Mouse (Mus musculus) B cell, adult 2 months (primary cell): ENCODE data around the gene Ahdc1.

Experiments
- DNase-seq, 2 experiments: peaks; one replicate each; pipeline ENCODE4 v3.0.0; 2022

The Ahdc1 gene

DNA sequence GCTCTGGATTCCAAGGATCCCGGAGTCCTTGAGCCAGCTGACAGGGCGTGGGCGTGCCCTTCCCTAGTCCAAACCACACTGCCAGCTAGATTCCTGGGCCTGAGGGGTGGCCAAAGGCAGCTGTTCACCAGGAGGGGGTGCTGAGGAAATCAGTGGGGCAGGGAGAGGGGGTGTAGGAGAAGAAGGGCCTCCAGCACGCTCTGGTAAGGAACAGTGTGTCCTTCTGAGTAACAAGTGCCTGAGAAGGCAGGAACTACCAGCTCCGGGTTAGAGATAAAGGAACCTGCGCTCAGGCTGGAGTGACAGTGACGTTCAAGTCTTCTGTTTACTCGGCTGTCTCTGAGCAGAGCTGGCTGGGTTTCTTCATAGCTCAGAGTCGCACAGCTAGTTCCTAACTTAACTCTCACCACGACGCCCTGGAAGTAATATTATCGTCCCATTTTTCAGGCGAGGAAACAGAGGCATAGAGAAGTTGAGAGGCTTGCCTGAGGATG lies 96.8 kb downstream of the Ahdc1 start:
- no peak for DNase-seq

GRCm38 (mm10) chr4:133108481-133109334 lies 97.6 kb downstream of the Ahdc1 start:
- no peak for DNase-seq

GRCm38 (mm10) chr4:133109335-133109801 lies 98.3 kb downstream of the Ahdc1 start:
- DNase-seq: peak in 1 of 2 experiments; percentile 42

DNA sequence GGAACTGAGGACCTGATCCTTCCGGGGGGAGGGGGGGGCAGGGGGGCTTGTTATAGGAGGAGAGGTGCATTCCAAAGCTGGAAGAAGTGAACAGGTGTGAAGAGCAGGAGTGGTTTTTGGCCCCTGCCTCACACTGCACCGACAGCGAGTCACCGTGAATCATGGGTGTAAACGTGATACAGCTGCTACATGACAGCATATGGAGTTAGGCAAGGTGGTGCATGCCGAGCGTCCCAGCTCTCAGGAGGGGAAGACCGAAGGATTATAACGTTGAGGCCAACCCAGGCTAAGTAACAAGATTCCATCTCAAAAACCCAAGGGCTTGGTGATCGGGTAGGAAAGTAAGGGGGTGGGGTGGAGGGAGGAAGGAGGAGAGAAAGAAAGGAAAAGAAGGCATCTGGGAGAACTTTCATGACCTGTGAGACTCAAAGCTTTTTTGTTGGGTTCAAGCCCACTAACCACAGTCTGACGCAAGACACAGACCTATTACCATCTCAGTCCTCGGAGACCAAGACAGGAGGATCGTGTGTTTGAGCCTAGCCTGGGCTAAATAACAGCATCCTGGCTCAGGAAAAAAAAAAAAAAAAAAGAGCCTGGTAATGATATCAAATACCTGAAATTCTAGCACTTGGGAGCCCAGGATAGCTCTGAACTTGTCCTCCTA lies 101.2 kb downstream of the Ahdc1 start:
- no peak for DNase-seq

DNA sequence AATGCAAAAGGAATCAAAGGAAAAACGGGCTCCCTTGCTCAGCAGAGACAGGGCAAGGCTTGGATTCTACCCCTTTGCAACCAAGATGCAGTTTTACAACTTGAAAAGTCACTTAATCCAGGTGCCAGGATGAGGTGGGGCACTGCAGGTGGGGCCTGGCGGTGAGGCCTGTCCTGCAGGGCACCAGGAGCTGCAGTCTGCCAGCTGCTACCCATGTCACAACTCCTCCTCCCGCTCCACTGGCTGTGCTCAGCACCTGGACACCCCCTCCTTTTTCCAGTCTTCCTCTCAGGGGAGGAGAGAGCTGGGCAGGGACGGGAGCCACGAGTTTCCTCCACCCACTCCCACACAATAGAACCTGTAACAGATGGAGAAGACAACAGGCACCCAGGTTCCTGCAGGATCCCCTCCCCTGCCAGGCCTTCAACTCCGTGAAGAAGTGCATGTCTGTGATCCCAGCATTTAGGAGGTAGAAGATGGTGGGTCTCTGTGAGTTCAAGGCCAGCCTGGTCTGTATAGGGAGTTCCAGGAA lies 102.4 kb downstream of the Ahdc1 start:
- no peak for DNase-seq

DNA sequence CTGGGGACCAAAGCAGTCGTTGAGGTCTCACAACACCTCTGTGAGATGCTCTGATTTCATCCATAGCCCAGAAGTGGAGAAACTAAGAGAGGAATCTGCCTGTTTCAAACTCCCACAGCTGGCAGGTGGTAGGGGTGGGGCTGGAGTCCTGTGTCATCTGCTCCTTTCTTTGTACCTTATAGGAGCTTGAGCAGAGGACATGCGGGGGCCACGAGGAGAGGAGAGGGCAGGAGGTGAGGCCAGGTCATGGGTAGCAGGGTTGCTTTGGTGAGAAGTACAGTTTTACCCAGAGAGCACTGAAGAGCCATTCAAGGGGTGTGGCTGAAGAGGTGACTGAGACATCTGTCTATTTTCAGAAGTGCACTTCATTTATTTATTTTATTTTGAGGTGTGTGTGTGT lies 103.7 kb downstream of the Ahdc1 start:
- no peak for DNase-seq

DNA sequence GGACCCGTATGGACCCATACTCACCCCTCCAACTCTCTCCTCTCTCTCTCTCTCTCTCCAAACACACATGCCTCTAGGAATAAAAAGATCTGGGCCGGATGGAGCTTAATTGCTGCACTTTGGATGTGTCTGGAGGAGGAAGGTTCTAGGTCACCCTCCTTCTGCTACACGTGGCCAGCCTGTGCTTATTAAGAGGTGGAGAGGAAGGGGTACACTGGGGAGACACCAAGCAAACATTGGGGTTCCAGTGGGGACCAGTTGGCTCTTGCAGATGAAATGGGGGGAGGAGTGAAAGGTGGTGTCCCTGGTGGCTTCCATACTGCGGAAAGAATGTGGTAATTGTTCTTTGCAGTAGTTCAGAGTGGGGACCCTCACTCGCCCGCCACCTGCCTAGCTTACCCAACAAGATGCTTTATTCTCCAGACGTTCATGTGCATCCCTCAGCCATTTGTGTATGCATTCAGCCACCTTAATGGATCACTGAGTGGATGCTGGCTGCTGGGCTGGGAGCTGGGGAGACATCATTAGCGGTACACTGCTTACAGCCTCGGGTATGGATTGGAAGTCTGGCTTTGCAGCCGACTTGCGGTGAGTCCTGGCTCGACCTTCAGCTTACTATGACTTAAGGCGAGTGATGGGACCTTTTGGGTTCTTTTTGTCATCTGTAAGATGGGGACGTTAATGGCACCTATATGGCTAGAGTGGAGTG lies 104.8 kb downstream of the Ahdc1 start:
- no peak for DNase-seq

- no peak for DNase-seq
These were observed 105.9 kb downstream of the Ahdc1 start for GRCm38 (mm10) chr4:133116756-133117470.

DNA sequence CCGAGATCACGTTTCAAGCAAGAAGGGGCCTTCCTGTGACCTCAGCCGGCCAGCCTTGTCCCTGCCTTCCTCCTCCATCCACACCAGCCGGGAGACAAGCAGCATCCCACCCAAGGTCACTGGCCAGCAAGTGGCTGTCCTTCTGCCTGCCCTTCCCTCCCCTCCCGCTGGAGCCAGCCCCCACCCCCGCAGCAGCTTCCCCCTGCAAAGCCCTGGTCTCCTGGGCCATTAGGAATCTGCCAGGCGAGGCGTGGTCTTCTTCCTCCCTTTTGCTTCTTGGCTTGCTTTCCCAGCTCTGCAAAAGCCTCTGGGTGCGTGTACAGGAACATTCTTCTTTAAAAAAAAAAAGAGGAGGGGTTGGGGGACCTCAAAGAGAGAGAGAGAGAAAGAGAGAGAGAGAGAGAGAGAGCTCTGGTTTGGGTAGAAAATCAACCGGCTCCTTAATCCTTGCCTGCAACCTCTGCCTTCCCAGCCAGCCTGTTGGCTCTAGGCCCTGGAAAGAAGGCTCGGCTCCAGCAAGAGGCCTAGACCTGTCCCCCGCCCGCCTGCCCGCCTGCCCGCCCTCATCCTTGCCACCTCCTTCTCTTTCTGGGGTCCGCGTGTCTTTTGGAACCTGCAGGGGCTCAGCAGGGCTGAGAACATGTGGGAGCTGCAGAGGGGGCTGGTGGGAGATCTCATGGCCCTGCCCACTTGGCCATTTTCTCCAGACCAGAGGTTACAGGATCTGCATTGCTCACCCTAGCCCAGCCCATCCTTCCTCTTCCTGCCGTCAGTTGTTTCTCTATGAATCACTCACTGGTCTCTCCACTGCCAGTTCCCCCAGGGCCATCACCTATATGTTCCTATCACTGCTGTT lies 106.7 kb downstream of the Ahdc1 start:
- no peak for DNase-seq

GRCm38 (mm10) chr4:133118775-133119375 lies 107.8 kb downstream of the Ahdc1 start:
- no peak for DNase-seq

DNA sequence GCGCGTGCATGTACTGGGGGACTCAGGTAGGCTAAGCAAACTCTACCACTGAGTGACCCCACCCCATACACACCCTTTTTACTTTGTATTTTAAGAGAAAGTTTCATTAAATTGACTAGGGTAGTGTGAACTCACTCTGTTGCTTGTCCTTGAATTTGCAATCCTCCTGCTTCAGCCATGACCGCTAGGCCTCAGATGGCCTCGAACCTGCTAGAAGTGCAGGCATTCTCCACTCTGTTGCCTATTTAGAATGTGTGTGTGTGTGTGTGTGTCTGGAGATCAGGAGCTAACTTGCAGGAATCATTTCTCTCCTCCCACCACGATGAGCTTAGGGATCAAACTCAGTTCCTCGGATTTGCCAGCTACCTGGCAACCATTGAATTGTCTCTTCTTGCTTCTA lies 108.5 kb downstream of the Ahdc1 start:
- DNase-seq: no peak

GRCm38 (mm10) chr4:133120833-133121321 lies 109.8 kb downstream of the Ahdc1 start:
- DNase-seq: no peak

DNA sequence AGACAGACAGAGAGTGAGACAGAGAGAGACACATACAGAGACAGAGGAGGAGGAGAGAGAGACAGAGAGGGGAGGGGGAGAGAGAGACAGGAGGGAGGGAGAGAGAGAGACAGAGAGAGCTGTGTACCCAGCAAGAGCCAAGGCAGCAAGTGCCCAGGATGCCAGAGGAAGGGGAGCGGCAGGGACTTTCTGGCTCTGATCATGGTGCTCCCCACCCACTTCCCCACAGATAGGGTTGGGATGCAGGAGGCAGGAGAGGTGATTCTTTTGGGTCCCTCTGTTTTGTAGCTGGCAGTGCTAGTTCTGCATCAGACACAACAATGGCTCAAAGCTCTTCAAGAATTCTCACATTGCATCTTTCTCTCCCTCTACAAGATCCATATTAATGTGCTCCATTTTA lies 110.4 kb downstream of the Ahdc1 start:
- no peak for DNase-seq

DNA sequence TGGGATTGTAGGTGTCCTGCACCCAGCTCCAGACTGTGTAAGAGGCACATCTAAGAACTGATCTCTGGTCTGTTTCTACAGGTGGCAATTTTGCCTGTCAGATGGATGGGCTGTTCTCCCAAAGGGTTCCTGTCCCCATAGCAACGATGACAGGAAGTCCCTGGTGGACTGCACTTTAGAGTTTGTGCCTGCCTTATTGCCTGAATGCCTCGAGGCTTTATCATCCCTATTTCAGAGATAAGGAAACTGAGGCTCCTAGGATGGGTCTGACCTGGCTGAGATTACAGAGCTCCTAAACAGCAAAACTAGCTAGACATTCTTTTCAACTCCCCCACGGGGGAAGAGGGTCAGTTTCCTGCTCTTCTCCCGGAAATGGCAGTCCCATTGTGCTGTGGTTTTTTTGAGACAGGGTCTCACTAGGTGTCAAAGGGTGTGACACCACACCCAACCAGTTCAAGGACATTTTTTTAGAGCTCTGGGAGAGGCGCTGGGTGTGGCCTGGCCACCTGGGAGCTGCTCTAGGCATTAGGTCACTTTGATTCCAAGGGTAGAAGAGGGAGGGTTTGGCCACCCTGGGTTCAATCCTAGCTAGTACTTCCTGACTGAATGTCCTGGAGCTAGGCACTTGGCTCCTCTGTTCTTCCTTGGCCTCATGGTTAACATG lies 111.0 kb downstream of the Ahdc1 start:
- no peak for DNase-seq

DNA sequence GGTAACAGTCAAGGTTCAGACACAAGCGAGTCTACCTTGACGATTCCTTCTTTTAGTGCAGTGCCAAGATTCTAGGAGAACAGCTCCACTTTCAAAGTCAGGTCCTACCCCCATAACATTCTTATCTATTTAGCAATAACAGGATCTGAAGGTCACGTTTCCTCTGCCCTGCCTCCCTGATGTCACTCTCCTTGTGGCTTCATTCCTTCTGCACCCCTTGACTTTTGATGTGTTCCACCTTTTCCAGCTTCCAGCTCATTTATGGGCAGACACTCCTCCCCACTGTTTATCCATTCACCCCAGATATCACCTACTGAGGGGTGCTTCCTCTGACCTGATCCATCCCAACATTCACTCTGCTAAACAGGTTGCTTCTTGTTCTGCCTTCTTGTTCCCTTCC lies 116.0 kb downstream of the Ahdc1 start:
- no peak for DNase-seq
